Mouse (Mus musculus): Measurements from ENCODE around the gene Pgam2.

Pgam2 gene

DNA sequence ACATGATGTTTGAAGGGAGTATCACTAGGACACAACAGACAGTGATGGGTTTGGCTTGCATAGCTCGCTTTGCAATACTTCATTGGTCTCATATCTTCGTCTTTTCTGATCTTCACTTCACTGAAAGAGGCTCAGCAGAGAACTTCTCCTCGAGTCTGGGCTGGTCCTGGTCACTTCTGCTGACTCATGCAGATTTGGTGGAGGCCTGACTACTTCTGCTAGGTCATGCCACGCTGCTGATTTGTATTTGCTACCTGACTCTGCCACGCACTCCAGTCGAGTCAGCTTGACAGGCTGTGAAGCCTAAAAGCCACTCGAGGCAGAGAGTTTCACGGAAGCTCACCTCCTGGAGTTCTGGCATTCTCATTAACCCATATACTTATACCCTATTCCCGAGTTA is 4.4 kb upstream of the Pgam2 start:
- DNase-seq (ENCODE audit: low spot score in 2 of 2) = no peak

DNA sequence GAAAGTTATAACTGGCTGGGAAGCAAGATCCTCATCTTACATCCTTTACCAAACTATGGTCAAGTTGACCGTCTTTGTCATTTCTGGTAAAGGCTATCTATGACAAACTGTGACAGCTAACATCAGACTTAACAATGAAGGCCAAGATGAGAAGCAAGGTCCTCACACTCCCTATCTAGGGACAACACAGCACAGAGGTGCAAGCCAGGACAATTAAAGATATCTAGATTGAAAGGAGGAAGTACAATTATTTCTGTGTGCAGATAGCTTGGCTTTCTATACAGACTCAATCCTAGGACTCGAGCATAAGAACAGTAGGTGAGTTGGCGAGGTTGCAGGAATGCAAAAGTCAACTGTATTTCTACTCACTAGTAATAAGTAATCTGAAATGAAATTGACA is 2.2 kb upstream of the Pgam2 start:
- no peak for DNase-seq (ENCODE audit: low spot score in 2 of 2)

DNA sequence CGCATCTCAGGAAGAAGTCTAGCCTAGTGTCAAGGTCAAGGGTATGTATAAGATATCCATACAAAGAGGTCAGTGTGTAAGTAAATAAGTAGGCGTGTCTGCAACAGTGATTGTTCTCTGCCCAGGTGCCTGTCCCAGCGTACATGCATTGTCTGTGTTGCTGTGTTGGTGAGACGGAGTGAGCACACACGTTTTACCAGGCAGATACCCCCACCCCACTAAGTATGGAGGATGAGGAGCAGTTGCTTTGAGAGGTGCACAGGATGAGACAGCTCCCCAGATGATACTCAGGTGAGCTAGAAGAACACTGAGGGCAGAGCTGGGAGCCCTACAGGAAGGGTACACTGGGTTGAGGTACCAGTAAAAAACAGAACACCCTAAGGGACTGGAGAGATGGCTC is 641 bp upstream of the Pgam2 start:
- no peak for DNase-seq (ENCODE audit: low spot score in 2 of 2)

DNA sequence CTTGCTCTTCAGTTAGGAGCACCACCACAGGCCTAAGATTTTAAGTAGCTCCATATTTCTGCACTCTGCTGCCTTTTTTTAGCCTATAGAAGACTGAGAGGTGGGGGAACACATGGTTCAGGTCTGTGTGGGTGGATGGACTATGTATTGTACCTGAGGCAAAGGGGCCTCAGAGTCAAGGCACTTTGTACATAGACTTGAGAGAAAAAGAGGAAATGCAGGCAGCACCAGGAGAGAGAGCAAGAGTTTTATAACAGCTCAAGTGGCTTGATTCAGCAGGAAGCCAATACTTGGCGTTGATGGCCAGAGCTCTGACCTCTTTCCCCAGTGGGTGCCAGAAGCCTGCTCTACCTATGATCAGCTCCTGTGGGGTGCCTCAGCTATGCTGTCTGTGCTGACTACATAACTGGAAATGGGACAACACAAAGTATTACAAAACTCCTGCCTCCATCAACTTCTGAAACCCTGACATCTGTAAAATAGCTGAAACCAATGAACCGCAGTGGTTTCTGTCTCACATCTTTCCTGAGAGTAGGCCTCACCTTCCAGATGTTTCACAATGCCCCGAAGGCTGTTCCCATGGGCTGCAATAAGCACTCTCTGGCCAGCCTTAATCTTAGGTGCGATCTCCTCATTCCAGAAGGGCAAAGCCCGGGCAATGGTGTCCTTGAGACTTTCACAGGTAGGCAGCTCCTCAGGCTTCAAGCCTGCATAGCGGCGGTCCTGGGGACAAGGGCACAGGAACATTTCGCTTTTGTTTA is 896 bp downstream of the Pgam2 start:
- no peak for DNase-seq (ENCODE audit: low spot score in 2 of 2)

DNA sequence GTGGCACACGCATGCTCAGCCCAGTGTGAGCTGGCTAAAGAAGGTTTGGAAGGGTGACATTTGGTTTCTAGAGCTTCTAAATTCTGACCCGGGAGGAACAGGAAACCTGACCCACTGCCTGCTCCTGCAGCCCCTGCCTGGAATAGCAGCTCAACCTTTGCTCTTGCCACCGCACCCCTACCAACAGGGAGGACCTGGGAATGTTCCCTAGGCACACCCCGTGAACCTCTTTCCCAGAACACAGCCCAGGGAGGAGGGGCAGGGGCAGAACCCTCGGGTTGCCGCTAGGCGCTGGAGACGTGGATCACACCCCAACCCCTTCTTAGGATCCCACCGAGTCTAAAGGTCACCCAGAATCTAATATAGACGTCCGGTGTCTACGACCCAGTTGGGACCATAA is 1.5 kb downstream of the Pgam2 start:
- DNase-seq (ENCODE audit: low spot score in 2 of 2) = no peak

DNA sequence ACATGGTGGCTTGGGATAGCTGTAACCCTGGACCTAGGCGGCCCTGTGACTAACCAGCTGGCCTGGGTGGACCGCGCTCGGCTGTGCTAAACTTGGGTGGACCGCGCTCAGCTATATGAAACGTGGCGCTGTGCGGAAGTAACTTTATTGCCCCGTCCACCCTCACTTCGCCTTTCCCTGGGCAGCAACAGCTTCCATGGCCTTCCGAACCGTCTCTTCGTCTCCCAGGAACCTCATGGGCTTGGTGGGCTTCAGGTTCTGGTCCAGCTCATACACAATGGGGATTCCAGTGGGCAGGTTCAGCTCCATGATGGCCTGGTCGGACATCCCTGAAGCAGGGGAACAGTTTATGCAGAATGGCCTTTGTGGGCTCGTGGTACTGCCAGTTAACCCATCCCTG is 2.0 kb downstream of the Pgam2 start:
- DNase-seq (ENCODE audit: low spot score in 2 of 2) = no peak

DNA sequence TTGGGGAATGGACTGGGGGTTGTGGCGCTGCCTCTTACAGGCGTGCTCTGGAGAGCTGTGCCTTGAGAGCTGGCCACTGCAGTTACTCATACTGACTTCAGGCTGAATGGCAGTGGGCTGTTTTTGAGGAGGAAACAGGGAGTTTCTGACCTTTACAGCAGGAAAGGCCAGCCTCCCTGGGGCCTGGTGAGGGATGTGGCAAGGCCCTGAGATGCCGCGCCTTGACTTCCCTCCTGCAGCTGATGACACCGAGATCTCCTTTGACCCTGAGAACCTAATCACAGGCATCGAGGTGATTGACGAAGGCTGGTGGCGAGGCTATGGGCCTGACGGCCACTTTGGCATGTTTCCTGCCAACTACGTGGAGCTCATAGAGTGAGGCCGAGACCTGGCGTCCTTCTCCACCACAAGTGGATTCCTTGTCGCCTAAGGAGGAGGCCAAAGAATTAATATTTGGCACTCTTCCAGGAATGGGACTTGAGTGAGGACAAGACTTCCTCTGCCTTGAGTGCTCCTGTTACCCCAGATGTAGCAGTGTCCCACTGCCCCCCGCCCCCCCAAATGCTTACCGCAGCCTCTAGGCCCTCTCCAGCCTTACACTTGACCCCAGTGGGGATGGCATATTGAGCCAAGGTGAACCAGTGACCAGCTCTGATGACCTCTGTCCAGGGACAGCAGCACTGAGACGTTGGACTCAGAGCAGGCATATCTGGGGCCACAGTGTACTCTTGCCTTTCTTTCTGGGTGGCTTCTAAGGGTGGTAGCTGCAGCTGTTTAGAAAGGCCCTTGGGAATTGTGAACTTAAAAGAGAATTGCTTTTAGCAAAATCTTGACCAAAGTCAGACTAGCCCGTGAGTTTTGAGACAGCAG is 3.7 kb downstream of the Pgam2 start:
- no peak for DNase-seq (ENCODE audit: low spot score in 2 of 2)

DNA sequence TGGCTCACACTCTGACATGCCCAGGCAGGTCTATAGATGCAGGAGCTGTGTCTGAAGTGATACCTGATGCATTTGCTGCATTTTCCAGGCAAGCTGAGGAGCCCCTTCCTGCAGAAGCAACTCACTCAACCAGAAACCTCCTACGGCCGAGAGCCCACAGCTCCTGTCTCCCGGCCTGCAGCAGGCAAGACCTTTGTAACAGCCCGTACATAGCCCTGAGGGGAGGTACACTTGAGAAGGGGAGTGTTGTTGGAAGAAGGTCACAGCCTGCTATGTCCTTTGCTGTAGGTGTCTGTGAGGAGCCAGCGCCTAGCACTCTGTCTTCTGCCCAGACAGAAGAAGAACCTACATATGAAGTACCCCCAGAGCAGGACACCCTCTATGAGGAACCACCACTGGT is 5.6 kb downstream of the Pgam2 start:
- DNase-seq (ENCODE audit: low spot score in 2 of 2) = no peak

DNA sequence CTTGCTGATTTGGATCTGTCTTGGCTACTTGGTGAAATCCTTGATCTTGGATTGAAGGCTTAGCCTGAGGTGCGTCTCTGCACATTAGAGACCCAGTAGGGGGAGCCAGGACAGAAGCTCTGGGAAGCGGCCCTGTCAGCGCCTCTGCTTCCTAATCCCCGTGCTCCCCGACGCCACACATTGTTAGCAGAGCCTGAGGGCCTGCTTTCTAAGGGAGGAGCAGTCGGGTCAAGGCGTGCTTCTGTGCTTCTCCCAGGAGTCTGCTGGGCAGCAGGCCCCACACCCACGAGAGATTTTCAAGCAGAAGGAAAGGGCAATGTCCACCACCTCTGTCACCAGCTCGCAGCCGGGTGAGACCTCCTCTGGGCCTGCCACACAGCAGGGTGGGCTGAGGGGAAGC is 6.2 kb downstream of the Pgam2 start:
- no peak for DNase-seq (ENCODE audit: low spot score in 2 of 2)

DNA sequence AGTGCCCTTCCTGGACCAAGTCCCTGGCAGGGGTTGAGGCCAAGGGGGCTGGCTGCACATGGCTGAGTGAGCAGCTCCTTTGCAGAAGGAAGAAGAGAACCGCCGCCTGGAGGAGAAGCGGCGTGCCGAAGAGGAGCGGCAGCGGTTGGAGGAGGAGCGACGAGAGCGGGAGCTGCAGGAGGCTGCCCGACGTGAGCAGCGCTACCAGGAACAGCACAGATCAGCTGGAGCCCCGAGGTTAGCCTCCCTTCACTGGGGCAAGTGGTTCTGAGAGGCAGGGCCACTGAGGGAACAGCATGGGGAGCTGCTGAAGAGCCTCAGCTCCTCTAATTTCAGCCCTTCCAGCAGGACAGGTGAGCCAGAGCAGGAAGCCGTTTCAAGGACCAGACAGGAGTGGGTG is 6.6 kb downstream of the Pgam2 start:
- DNase-seq (ENCODE audit: low spot score in 2 of 2) = no peak

DNA sequence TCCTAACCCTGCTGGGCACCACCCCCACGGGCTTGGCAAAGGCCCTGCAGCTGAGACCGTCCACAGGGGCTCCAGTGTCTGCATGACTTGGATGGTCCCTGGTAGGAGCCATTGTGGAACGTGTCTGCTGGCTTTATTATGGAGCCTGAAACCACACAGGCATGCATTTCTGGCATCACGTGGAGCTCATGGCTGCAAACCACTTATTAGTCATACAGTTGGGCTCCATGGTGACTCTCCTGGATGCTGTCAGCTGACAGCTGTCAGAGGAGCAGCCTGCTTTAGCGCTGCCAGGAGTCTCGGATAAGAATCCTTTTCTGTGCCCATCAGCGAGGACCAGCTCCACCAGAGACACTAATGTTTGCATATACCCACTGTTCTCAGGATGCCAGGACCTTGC is 7.8 kb downstream of the Pgam2 start:
- no peak for DNase-seq (ENCODE audit: low spot score in 2 of 2)

DNA sequence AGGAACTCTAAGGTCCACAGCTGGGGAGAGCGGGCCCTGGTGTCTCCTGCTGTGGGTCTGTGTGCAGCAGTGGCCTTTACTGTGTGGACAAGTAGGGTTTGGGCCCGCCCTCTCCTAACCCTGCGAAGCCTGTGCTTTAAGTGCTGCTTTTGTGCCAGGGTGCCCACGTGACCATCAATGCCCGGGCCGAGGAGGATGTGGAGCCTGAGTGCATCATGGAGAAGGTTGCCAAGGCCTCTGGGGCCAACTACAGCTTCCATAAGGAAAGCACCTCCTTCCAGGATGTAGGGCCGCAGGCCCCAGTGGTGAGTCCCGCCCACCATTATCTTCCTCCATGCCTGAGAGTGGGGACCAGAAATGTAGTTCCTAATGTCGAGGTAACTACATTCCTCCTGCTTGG is 8.2 kb downstream of the Pgam2 start:
- DNase-seq (ENCODE audit: low spot score in 2 of 2) = no peak

DNA sequence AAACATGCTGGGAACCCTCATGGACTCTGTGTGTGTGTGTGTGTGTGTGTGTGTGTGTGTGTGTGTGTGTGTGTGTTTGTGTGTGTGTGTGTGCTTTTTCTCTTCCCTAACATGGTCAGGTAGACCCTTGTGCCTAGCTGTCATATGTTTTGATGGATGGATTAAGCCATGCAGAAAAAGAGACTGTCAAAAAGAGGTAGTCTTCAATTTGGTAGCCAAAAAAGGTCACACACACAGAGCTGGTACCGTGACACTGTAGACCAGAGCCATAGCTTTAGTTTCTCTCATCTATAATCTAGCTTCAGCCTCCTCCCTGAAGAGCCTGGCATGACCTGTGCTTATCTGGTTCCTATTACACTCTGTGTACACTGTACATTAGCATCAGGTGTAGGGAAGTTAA is 13.1 kb downstream of the Pgam2 start:
- DNase-seq (ENCODE audit: low spot score in 2 of 2) = no peak

DNA sequence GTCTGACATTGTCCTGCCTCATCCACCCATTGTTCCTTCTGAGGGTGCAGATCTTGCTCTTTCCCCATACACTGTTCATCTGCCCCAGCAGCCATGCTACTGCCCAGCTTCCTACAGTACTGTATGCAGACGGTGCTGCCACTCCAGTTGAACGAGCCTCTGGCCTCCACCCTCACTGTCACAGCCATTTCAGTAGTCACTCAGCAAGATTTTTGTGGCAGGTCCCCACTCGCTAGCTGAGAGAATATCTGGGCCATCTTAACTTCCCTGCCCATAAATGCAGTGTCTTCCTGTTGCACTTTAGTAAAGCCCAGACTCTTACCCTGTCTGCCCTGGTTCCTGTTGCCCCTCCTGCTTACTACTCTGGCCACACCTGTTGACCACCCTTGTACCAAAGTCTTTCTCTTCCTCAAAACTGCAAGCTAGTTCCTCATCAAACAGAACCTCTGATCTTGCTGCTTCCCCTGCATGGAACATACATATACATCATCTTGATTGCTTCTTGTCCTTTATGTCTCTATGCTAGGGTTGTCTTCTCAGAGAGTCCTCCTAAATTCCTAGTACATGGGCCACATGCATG is 13.7 kb downstream of the Pgam2 start:
- no peak for DNase-seq (ENCODE audit: low spot score in 2 of 2)

DNA sequence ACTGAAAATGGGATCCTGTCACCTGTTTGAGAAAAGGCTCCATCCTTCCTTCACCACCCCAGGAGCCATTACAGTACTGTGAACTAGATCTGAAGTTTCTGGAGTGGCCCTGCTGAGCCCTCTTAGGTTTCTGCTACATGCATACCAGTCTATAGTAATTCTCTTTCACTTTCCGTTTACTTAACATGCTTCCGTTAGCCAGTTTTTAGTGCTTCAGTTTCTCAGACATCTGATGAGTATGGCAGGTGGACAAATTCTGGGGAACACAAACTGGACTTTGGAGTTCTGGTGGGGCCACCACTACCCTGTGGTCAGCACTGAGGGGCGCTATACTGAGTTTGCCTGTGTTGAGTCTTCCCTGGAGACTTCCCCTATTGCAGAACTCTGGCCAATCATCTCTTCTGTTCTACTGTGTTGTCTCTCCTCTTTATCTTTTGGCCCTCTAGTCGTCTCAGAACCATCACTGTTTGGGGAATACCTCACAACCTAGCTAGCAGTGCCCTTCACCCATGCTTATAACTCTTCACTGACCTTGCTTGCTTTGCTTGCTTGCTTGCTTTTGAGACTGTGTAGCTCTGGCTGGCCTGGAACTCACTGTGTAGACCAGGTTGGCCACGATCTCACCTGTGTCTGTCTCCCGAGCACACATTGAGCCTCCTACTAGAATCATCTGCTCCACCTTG is 14.3 kb downstream of the Pgam2 start:
- DNase-seq (ENCODE audit: low spot score in 2 of 2) = no peak

DNA sequence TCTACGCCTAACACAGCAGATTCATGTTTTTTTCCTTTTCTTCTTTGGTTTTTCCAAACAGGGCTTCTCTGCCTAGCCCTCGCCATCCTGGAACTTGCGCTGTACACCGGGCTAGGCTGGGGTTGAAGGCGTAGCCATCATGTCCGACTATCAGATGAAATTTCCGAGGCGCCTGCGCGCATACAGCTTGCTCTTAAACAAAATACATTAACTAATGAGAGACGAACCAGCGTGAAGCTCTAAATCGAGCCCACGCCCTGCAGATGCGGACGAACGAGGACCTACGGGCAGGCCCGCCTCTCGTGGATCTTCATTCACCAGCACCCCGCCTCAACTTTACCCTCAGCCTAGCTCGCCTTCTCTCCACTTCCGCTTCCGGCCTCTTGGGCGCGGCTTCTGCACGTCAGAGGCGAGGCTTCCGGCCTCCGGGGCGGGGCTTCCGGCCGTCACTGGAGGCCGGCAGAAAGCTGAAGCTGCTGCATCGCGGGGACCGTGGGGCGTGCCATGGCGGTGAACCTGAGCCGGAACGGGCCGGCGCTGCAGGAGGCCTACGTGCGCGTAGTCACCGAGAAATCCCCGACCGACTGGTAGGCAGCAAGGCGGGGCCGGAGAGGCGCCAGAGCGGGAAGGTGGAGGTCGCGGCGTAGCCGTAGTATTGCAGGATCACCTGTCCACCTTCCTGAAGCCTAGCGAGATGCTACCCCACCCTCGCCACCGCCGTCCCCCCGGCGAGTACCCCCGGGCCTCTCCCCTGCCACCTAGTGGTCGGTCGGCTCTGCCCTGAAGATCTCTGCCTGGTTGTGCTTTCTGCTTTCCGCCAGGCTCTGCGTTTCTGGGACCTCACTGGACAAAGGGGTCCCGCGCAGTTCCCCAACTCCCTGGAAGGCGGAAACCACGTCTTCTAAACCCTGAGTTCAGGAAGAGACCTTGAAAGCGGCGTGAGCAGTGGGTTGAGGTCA is 15.2 kb downstream of the Pgam2 start, which contains the start of gene Dbnl:
Dbnl (plus strand) TSS at position 433 of the 959 bp plus-strand sequence.
- DNase-seq (ENCODE audit: low spot score in 2 of 2) = peak; percentile 88 to 92

DNA sequence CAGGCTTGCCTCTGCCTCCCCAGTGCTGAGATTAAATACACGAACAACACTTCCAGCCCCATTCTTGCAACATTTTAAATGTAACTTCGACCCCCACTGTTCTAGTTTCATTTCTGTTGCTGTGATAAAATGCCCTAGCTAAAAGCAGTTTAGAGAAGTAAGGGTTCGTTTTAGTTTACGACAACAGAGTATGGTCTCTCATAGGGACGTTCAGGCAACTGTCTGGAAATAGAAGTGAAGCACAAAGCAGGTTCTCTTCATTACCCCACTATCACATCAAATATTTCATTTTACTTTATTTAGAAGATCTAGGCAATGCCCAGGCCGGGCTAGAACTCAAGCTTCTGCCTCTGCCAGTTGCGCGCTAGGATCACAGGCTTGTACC is 15.9 kb downstream of the Pgam2 start:
- DNase-seq (ENCODE audit: low spot score in 2 of 2) = no peak

DNA sequence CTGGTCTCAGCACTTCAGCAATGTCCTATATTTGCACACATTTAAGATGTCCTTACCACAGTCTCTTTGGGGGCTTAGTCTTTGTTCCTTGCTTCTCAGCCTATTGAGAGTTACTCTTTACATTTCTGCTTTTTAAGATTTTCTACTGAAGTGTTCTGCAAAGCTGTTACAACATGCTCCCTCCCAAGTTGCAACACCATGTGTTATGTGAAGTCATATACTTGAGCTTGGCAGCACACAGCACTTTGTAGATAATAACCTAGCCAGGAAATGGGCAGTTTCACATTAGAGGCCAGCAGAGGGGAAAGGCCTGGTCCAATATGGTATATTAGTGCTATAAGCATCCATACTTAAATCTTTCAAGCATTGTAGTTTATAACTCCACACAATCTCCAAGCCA is 17.8 kb downstream of the Pgam2 start:
- DNase-seq (ENCODE audit: low spot score in 2 of 2) = no peak

DNA sequence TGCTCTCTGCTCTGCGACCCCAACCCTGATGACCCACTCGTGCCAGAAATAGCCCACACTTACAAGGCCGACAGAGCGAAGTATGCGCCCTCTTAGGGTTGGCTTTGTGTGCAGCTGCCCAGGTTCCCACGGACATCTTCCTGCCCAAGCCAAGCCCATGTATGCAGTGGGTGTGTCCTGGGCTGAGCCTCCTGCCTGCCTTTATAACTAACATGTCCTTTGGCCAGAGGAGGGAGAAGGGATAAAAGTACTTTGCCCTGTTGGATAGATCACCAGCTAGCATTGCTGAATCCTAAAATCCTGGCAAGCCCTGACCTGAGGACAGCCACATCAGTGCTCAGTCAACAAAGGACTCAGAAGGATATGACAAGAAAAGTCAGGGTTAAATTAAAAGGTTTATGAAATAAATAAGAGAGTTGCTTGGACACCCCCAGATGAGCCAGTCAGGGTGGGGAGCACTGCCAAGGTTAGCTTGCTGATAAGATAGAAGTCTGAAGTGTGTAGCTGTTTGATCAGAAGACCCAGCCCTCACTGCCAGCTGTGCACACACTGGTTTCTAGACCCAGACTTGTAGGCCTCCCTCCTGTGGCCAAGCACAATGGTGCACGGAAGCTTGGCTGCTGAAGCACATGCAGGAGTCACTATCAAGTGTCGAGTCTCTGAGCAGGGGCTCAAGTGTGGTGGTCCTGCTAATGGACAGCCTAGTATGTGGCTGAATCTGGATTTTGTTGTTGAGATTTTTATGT is 21.2 kb downstream of the Pgam2 start:
- DNase-seq (ENCODE audit: low spot score in 2 of 2) = no peak

DNA sequence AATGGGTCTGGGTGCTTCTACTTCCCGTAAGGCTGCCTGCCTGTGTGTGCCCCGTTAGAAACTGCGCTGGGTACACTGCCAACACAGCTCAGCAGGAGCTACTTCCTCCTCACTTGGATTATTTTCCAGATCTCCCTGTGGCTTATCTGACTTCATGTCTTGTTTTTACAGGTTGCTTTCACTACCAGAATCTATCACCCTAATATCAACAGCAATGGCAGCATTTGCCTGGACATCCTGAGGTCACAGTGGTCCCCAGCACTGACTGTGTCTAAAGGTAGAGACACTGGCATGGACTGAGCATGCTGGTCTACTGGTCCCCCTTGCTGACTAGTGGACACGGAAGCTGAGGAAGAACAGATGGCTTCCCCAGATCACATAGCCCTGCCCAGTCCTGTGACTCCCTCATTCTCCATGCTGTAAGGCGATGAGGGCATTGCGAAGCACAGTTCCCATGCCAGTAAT is 23.5 kb downstream of the Pgam2 start:
- no peak for DNase-seq (ENCODE audit: low spot score in 2 of 2)
